Mouse (Mus musculus) embryo, embryonic 10.5 days (tissue): ENCODE data around the gene Paqr7.

ENCODE experiments used
- DNase-seq: peaks from one replicate; pipeline ENCODE4 v3.0.0-alpha.2; 2015; ENCODE audit warnings: low spot score

Gene Paqr7

DNA sequence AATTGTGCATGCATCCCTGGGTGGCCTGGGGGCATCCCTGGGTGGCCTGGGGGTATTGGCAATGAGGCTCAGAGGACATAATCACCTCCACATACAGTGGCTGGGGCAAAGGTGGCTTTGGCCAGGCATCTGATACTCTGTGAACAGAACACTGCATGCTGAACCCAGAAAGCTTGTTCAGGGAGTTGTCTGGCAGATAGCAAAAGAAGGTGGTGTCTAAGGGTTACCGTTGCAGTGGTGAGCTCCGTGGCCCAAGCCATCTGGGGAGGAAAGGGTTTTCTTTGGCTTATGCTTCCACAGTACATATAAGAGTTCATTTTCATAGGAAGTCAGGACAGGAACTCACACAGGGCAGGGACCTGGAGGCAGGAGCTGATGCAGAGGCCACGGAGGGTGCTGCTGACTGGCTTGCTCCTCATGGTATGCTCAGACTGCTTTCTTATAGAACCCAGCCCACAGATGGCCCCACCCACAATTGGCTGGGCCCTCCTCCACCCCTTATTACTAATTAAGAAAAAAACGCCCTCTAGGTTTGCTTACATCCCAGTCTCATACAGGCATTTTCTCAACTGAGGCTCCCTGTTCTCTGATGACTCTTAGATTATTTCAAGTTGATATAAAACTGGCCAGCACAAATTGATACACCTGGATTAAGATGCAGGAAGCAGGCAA, 7.3 kb downstream of the Paqr7 start:
- no peak for DNase-seq

- DNase-seq = no peak
These were observed 8.8 kb downstream of the Paqr7 start for GRCm38 (mm10) chr4:134505303-134505789.

DNA sequence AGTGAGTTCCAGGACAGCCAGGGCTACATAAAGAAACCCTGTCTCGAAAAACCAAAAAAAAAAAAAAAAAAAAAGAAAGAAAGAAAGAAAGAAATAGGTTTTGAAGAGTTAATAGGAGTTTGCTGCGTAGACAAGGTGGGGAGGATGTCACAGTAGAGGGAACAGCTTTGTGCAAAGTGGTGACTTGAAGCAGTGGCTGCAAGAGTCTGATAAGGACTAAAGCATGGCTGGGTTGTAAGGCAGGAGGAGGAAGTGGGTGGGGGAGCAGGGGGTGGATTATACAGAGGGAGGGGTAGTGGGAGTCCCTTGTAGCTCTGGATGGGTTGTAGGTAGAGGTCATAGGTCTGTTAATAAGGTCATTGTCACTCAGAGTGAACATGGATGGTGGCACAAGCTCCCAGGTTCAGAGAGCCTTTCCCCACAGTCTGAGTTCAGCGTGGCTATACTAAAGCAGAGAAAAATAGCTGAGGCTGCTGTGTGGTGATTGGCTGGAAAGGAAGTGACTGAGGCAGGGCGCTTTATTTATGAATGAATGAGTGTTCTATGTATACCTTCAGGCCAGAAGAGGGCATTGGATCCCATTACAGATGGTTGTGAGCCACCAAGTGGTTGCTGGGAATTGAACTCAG, 9.6 kb downstream of the Paqr7 start:
- DNase-seq = no peak

GRCm38 (mm10) chr4:134506713-134507112, 10.2 kb downstream of the Paqr7 start:
- DNase-seq = no peak

- DNase-seq = no peak
These were observed 13.9 kb downstream of the Paqr7 start for GRCm38 (mm10) chr4:134510396-134510795.

DNA sequence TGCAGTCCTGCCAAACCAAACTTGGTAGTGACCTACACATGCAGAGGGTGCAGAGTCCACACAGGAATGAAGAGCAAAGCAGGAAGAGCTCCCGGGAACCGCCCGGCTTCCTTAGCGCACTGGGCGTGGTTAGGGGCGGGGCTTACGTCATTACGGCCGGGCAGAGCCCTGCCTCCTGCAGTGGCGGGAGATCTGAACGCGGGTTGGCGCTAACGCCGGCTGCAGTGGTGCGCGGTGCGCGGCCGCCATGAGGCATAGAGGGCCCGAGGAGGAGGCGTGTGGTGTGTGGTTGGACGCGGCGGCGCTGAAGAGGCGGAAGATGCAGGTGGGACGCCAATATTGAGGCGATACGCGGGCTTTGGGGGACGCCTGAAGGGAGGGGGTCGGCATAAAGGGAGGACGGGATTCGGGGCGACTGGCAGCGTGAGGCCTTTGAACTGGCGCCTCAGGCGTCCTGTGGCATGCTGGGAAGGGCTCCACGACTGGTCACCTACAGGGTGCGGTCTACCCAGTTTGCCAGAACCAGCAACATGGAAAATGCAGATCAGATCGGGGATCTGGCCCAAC, 14.4 kb downstream of the Paqr7 start, which contains the start of gene Aunip:
Aunip (plus strand) TSS at position 155 of the 567 bp plus-strand sequence.
- DNase-seq = peak; percentile 97

DNA sequence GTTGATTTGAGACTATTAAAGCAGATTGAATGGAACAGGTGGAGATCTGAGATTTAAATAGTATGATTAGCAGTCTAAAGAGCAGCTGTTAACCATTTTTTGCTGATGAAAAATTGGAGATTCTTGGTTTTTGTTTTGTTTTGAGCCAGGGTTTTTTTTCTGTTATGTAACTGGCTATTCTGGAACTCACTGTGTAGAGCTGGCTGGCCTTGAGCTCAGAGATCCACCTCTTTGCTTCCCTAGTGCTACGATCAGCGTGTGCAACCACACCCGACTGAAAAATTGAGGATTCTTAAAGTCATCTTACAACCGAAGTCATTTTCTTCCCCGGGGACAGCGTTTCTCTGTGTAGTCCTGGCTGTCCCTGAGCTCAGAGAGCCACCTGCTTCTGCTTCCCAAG, 15.2 kb downstream of the Paqr7 start:
- no peak for DNase-seq

DNA sequence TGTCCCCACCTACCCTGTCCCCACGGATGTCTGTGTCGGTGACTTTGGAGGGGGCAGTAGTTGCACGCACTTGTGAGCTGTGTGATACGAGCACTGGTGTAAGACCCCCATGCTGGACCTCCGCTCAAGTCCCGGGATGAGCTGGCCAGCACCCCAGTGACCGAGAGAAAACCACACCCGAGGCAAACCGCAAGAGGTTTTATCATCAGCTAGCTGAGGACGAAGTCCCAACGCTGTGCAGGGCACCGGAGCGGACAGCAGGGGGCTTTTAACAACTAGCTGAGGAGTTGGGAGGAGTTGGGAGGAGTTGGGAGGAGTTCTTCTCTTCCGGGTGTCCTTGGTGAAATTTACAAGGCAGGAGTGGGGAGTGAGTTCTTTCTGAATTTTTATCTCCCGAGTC, 16.3 kb downstream of the Paqr7 start:
- DNase-seq = peak; percentile 81

DNA sequence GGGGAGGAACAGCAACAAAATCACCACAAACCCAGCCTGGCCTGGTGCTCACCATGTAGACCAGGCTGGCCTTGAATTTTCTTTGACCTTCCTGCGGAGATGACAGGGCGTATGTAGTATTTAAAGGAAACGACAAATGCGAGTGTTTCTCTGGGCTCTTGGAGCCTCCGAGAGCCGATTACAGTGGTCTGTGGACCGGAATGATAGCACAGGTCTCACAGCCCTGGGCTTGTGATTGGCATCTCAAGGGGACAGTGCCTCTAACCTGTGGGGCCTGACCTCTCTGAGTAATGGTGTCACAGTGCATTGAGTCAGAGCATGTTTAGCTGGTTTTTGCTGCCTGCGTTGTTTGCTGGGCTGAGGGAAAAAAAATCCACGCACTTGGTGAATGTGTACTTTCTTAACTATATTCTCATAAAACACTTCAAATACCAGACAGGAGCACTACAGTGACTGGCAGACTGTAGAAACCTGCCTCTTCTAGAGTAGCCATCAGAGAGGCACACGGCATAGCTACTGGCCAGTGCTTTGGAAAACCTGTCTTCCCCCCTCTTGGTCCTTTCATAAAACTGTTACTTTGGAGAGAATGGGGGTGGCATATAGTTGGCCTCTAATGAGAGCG, 17.9 kb downstream of the Paqr7 start:
- no peak for DNase-seq

DNA sequence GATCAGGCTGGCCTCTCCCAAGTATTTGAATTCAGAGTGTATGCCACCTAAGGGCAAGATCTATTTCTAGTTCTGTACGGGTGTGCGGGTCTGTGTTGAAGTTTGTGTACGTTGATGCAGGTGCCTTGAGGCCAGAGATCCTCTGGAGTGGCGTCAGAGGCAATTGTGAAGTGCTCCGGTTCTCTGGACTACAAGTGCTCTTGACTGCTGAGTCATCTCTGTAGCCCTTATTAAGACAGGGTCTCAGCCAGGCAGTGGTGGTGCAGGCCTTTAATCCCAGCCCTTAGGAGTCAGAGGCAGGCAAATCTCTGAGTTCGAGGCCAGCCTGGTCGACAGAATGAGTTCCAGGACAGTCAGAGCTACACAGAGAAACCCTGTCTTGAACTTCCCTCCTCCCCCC, 19.1 kb downstream of the Paqr7 start:
- DNase-seq = no peak

GRCm38 (mm10) chr4:134516981-134517380, 20.5 kb downstream of the Paqr7 start:
- no peak for DNase-seq

DNA sequence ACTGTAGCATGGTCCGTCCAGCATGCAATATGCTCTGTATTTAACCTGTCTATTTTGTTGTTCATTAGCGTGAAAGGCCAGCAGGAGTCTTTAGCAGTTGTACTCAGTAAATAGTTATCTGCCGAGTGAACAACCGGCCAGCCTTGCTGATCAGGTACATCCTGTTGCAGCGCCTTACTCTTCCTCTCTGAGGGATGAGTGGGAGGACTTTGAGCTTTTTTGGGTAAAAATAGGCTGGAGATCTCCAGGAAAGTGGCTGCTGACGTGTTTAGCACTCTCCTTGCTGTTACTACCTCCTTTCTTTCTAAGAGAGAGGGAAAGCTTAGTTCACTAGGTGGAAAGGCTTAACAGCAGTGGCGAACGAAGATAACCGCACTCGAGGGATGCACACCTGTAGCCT, 21.2 kb downstream of the Paqr7 start:
- no peak for DNase-seq

- no peak for DNase-seq
These were observed 22.0 kb downstream of the Paqr7 start for GRCm38 (mm10) chr4:134518541-134518940.

- DNase-seq = no peak
These were observed 22.8 kb downstream of the Paqr7 start for GRCm38 (mm10) chr4:134519281-134519680.

DNA sequence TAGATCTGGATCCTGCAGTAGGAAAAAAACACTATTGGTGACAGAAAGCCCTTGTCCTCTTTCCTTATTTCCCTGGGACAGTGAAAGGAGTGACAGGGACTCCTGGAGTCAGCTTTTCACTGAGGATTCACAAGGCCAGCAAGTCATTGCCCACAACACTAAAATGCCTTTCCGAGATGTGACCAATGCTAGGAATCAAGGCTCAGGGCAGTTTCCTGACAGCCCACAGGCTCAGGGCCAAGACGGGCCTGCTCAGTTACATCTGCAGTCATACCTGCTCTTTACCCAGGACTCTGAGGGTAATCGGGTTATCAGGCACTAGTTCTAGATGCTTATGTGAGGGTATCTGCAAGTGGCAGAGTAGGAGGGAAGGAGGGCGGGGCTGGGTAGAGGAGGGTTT, 26.9 kb downstream of the Paqr7 start:
- no peak for DNase-seq

DNA sequence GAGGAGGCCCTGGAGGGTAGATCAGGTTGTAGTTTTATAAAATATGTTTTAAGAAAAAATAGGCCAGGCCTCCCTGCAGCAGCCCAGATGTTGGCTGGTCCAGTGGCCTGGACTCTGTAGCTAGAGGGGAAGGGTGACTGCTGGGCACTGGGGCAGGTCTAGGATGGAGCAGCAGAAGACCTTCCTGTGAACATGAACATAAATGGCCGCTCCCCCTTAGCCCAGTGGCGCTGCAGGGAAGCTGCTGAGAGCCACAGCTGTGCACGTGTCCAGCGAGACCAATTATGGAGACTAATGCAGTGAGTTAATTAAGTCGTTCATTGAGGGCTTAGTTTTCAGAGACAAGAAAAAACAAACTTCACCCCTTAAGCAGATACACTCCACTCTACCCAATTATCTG, 29.3 kb downstream of the Paqr7 start:
- no peak for DNase-seq

DNA sequence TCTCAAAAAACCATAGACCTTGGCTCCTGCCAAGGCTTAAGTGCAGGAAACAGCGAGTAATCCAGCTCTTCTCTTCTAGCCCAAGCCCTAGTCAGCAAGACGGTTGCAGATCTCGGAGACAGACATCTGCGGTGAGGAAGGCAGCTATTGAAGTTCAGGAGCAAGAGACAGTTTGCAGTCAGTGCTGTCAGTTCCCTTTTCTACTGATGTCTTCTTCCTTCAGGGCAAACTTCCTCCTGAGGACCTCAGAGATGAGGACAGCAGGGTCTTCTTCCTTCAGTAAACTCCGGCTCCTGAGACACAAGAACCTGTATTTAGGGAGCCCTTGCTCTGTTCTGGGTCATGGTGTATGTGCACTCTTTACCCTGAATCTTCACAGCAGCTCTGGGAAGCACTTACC, 29.7 kb downstream of the Paqr7 start:
- no peak for DNase-seq

GRCm38 (mm10) chr4:134532928-134533327, 36.4 kb downstream of the Paqr7 start:
- DNase-seq = no peak

DNA sequence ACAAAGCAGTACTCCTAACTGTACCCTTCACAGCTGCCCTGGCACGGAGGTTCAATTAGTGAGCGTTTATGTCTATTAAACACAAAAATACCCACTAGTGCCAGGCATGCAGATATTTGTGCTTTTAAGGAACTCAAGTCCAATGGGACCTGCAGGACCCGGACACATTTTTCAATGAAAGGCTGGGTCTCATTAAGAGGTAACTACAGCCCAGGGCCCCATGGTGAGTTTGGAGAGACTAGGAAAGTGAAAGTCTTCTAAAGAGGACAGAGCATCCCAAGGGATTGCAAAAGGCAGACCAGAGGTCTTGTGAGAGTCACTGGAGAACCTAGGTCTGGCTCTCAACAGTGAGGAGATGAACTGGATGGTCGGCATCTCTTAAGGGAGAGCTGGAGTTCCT, 36.9 kb downstream of the Paqr7 start:
- DNase-seq = no peak

DNA sequence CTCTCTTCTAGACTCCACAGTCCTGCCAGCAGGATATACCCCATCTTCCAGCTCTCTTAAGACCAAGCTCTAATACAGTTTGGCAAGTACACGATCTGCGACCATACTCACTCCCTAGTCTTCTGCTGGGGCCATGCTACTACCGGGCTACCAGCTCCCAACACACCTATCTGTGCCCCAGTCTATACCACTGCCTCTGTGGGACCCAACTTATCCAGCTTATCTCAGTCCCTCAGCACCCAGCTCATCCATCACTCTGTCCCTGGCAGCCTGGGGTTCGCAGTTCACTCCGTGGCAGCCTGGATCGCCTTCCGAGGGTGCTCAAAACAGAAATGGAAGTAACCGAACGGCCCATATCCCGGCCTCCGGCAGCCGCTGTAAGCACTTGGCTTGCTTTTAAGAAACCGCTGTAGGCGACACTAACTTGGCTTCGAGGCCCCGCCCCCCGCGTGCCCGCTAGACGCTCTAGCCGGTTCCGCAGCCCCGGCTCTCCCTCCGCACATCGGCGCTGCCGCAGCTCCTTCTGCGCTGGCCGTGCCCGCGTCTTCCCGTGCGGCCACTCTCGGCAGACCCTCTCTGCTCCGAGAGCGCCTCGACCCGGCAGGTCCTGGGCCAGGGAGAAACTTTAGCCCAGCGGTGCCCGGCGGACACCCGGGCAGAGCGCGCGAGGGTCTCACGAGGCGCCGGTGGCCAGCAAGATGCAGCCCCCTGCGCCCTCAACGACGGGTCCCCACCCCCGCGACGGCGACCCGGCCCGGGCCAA, 37.8 kb downstream of the Paqr7 start:
- DNase-seq = peak; percentile 74

DNA sequence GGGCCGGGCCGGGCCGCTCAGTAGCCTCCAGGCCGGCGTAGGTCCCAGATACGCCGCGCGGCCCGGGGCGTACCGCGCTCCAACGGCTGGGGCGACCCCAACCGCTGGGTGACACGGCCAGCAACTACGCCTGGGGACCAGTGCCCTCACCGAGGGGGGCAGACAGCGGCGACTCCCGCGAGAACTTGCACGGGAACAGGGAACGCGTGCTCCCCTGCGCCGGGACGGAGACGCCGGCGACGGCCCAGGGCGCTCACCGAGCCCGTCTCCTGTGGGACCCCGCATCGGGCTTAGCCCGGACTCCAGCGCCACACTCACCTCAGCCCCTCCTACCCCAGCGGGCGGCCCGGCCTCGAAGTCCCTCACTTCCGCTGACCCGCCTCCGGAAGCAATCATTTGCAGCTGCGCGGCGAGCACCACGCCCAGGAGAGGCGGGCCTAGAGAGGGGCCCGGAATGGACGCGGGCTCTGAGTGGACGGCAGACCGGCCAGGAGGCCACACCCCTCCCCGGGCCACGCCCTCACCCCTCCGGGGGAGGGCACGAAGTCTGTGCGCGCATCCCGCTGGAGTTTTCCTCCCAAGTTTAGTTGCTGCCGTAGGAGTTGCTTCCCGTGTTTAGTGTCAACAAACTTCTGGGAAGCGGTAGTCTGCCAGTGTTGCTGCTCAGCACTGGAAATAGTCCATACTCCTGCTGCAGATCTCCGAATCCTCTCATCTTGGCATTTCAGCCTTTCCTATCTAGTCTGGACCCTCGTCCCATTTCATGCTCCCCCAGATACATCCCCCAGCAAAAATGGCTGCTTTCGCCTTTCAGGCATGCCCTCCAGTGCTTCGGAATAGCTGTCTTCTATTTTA, 38.7 kb downstream of the Paqr7 start, which contains the start of gene Mtfr1l:
Mtfr1l (minus strand) TSS at position 456 of the 855 bp plus-strand sequence.
- DNase-seq = peak; percentile 98
